Mouse (Mus musculus): ENCODE data around the gene 4930452B06Rik. TPM values are rescaled to one million over a fixed set of nuclear protein-coding genes. Genes with fewer than 3 reads are reported as not detected.
"Not testable (repeated sequence)": the region's sequence is repeated elsewhere in the genome, so short reads cannot be mapped to it uniquely, and the experiment has no call there.

The 4930452B06Rik gene
- polyA plus RNA-seq, 2 experiments, result 0.54 to 1.8 TPM

DNA sequence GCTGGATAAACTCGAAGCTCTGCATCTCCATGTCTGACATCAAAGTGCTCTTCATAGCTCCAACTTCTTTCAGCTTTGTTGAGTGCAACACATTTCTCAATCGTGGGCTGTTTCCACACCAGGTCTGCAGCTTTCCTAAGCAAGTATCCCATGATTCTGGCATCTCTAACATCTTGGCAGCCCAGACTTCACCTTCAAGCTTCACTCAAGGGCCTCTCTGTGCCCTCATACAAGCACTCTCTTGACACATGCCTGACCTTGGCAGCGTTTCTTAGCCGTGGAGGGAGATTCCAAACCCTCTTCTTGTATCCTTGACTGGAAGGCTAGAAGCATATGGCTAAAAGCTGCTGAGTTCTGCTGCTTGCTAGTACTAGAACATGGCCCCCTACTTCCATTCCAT is 38.6 kb downstream of the 4930452B06Rik start:
- H3K4me1 ChIP-seq (replicated peaks; ENCODE audit: control insufficient read depth in 2 of 2, insufficient read depth in 2 of 2, low read length in 1 of 2), result no peaks in the 10 kb centered on the region
- H3K27ac ChIP-seq, result no peak overlapping the region
- no peak overlapping the region for H3K4me3 ChIP-seq (ENCODE audit: insufficient read depth in 1 of 2, low read depth in 2 of 2, low read length in 2 of 2)
- no peak for ATAC-seq (ENCODE audit: insufficient read depth)
- no peak for DNase-seq (ENCODE audit: low read depth in 3 of 3, low spot score in 3 of 3)
- 53% methylated on average over 4 of the region's 4 CpGs for WGBS (ENCODE audit: insufficient replicate concordance)
- H3K4me2 ChIP-seq (ENCODE audit: low read depth), result no peak overlapping the region
- H3K36me3 ChIP-seq (replicated peaks; ENCODE audit: control insufficient read depth, insufficient read depth, low read depth), result no peaks in the 10 kb centered on the region
- H3K9me3 ChIP-seq (ENCODE audit: control insufficient read depth, low read length), result no peaks in the 10 kb centered on the region
- H3K9ac ChIP-seq (replicated peaks), result no peak overlapping the region
- TF ChIP-seq EP300 (IDR thresholded peaks at IDR 0.05; ENCODE audit: low read depth) (no peak), CTCF (IDR thresholded peaks at IDR 0.05; ENCODE audit: low read depth) (no peak)
- H3K27me3 ChIP-seq (ENCODE audit: control insufficient read depth, insufficient read depth, low read length), result no peaks in the 10 kb centered on the region

DNA sequence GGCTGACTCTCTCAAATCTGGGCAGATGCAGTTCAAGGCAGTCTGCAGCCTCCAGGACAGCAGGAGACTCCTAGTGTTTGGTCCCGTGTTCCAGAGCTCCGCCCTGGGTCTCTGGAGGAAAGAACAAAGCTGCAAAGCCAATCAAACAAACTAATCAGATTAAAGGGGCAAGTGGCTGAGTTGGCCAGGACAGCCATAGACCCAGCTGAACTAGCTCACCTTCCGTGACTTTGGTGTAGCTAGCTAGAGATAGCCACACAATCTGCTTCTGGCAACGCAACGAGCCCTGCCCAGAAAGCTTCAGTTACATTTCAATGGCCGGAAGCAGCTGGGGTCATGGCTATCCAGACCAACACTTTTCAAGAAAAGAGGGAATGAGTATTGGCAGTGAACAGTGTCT is 44.9 kb downstream of the 4930452B06Rik start:
- no peaks in the 10 kb centered on the region for H3K9me3 ChIP-seq (ENCODE audit: control insufficient read depth, low read length)
- no peak overlapping the region for H3K4me2 ChIP-seq (ENCODE audit: low read depth)
- H3K4me1 ChIP-seq (replicated peaks; ENCODE audit: control insufficient read depth in 2 of 2, insufficient read depth in 2 of 2, low read length in 1 of 2), result no peaks in the 10 kb centered on the region
- TF ChIP-seq CTCF (IDR thresholded peaks at IDR 0.05; ENCODE audit: low read depth) (no peak), EP300 (IDR thresholded peaks at IDR 0.05; ENCODE audit: low read depth) (no peak)
- no peak overlapping the region for H3K9ac ChIP-seq (replicated peaks)
- DNase-seq (ENCODE audit: low read depth in 3 of 3, low spot score in 3 of 3) (no peak), ATAC-seq (ENCODE audit: insufficient read depth) (no peak)
- no peak overlapping the region for H3K4me3 ChIP-seq (ENCODE audit: insufficient read depth in 1 of 2, low read depth in 2 of 2, low read length in 2 of 2)
- H3K36me3 ChIP-seq (replicated peaks; ENCODE audit: control insufficient read depth, insufficient read depth, low read depth), result no peaks in the 10 kb centered on the region
- no peak overlapping the region for H3K27ac ChIP-seq
- H3K27me3 ChIP-seq (ENCODE audit: control insufficient read depth, insufficient read depth, low read length), result no peaks in the 10 kb centered on the region
- 49% methylated on average over 6 of the region's 6 CpGs for WGBS (ENCODE audit: insufficient replicate concordance)

DNA sequence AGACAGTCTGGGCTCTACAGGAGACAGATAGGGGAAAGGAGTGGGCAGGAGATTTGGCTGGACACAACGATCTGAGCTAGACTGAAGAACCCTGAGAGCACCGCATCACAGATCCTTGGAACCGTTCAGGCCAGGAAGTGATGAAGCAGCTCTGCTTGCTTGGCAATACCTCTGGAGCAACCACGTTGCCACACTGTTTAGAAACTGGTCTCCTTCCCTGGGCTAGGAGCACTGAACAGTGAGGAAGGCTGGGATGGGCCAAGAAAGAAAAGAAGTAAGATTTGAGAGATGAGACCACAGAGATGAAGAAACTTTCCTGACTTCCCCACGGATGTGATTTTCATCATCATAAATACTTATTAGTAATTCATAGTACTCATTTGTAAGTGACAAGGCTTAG is 45.5 kb downstream of the 4930452B06Rik start:
- H3K9ac ChIP-seq (replicated peaks), result no peak overlapping the region
- no peak overlapping the region for H3K4me2 ChIP-seq (ENCODE audit: low read depth)
- no peaks in the 10 kb centered on the region for H3K36me3 ChIP-seq (replicated peaks; ENCODE audit: control insufficient read depth, insufficient read depth, low read depth)
- WGBS (ENCODE audit: insufficient replicate concordance), result 57% methylated on average over 5 of the region's 5 CpGs
- DNase-seq (ENCODE audit: low read depth in 3 of 3, low spot score in 3 of 3) (no peak), ATAC-seq (ENCODE audit: insufficient read depth) (no peak)
- H3K4me1 ChIP-seq (replicated peaks; ENCODE audit: control insufficient read depth in 2 of 2, insufficient read depth in 2 of 2, low read length in 1 of 2), result no peaks in the 10 kb centered on the region
- H3K27me3 ChIP-seq (ENCODE audit: control insufficient read depth, insufficient read depth, low read length), result no peaks in the 10 kb centered on the region
- H3K4me3 ChIP-seq (ENCODE audit: insufficient read depth in 1 of 2, low read depth in 2 of 2, low read length in 2 of 2), result no peak overlapping the region
- H3K9me3 ChIP-seq (ENCODE audit: control insufficient read depth, low read length), result no peaks in the 10 kb centered on the region
- no peak overlapping the region for H3K27ac ChIP-seq
- TF ChIP-seq CTCF (IDR thresholded peaks at IDR 0.05; ENCODE audit: low read depth), result no peak
- TF ChIP-seq EP300 (IDR thresholded peaks at IDR 0.05; ENCODE audit: low read depth), result no peak

- Histone ChIP-seq H3K36me3 (replicated peaks; ENCODE audit: control insufficient read depth, insufficient read depth, low read depth) (no peaks in the 10 kb centered on the region), H3K27me3 (ENCODE audit: control insufficient read depth, insufficient read depth, low read length) (no peaks in the 10 kb centered on the region), H3K4me3 (ENCODE audit: insufficient read depth in 1 of 2, low read depth in 2 of 2, low read length in 2 of 2) (no peak overlapping the region), H3K9ac (replicated peaks) (no peak overlapping the region), H3K4me2 (ENCODE audit: low read depth) (no peak overlapping the region), H3K9me3 (ENCODE audit: control insufficient read depth, low read length) (no peaks in the 10 kb centered on the region), H3K27ac (no peak overlapping the region), H3K4me1 (replicated peaks; ENCODE audit: control insufficient read depth in 2 of 2, insufficient read depth in 2 of 2, low read length in 1 of 2) (peaks cover 0 to 3% of the 10 kb centered on the region in 2 experiments; a peak in 1 of 4 replicates)
- WGBS (ENCODE audit: insufficient replicate concordance), result 44% methylated on average over 7 of the region's 7 CpGs
- ATAC-seq (ENCODE audit: insufficient read depth) (no peak), DNase-seq (ENCODE audit: low read depth in 3 of 3, low spot score in 3 of 3) (no peak)
- TF ChIP-seq CTCF (IDR thresholded peaks at IDR 0.05; ENCODE audit: low read depth) (no peak), EP300 (IDR thresholded peaks at IDR 0.05; ENCODE audit: low read depth) (no peak)
Measured at GRCm38 (mm10) chr14:8615636-8616035, 50.4 kb downstream of the 4930452B06Rik start.

- not testable (repeated sequence) for H3K36me3 ChIP-seq (replicated peaks; ENCODE audit: control insufficient read depth, insufficient read depth, low read depth); H3K4me3 ChIP-seq (ENCODE audit: insufficient read depth in 1 of 2, low read depth in 2 of 2, low read length in 2 of 2); DNase-seq (ENCODE audit: low read depth in 3 of 3, low spot score in 3 of 3); H3K27me3 ChIP-seq (ENCODE audit: control insufficient read depth, insufficient read depth, low read length); H3K4me1 ChIP-seq (replicated peaks; ENCODE audit: control insufficient read depth in 2 of 2, insufficient read depth in 2 of 2, low read length in 1 of 2); H3K4me2 ChIP-seq (ENCODE audit: low read depth); H3K9me3 ChIP-seq (ENCODE audit: control insufficient read depth, low read length); ATAC-seq (ENCODE audit: insufficient read depth); H3K9ac ChIP-seq (replicated peaks); H3K27ac ChIP-seq
- 74% methylated on average over 1 of the region's 1 CpGs for WGBS (ENCODE audit: insufficient replicate concordance)
Measured at GRCm38 (mm10) chr14:8614430-8614829, 51.6 kb downstream of the 4930452B06Rik start.

DNA sequence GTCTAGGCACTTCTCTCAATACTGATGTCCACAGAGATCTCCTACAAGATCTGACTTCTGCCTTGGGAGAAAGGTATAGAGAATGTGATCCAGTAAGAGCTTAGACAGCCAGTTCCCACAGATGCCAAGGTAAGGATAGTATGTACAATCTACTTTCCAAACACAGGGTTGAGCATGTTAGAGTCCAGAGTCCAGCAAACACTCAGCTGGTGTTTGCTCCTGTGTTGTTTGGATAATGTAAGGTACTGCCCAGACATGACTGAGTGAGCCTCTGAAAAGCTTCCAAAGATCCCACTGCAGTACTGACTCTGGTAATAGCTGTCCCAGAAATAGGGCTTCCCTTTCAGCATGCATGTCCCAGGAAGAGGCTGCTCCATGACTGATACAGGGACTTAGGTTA is 54.0 kb downstream of the 4930452B06Rik start:
- Histone ChIP-seq H3K9ac (replicated peaks) (no peak overlapping the region), H3K36me3 (replicated peaks; ENCODE audit: control insufficient read depth, insufficient read depth, low read depth) (no peaks in the 10 kb centered on the region), H3K4me2 (ENCODE audit: low read depth) (no peak overlapping the region), H3K9me3 (ENCODE audit: control insufficient read depth, low read length) (no peaks in the 10 kb centered on the region), H3K27me3 (ENCODE audit: control insufficient read depth, insufficient read depth, low read length) (no peaks in the 10 kb centered on the region), H3K27ac (no peak overlapping the region), H3K4me1 (replicated peaks; ENCODE audit: control insufficient read depth in 2 of 2, insufficient read depth in 2 of 2, low read length in 1 of 2) (peaks cover 0 to 3% of the 10 kb centered on the region in 2 experiments; a peak in 1 of 4 replicates), H3K4me3 (ENCODE audit: insufficient read depth in 1 of 2, low read depth in 2 of 2, low read length in 2 of 2) (no peak overlapping the region)
- TF ChIP-seq CTCF (IDR thresholded peaks at IDR 0.05; ENCODE audit: low read depth) (no peak), EP300 (IDR thresholded peaks at IDR 0.05; ENCODE audit: low read depth) (no peak)
- ATAC-seq (ENCODE audit: insufficient read depth), result peak; percentile 61
- no peak for DNase-seq (ENCODE audit: low read depth in 3 of 3, low spot score in 3 of 3)
